Comparison of ENCODE assay signal across 7 mouse cellular contexts in the genomic region with DNA sequence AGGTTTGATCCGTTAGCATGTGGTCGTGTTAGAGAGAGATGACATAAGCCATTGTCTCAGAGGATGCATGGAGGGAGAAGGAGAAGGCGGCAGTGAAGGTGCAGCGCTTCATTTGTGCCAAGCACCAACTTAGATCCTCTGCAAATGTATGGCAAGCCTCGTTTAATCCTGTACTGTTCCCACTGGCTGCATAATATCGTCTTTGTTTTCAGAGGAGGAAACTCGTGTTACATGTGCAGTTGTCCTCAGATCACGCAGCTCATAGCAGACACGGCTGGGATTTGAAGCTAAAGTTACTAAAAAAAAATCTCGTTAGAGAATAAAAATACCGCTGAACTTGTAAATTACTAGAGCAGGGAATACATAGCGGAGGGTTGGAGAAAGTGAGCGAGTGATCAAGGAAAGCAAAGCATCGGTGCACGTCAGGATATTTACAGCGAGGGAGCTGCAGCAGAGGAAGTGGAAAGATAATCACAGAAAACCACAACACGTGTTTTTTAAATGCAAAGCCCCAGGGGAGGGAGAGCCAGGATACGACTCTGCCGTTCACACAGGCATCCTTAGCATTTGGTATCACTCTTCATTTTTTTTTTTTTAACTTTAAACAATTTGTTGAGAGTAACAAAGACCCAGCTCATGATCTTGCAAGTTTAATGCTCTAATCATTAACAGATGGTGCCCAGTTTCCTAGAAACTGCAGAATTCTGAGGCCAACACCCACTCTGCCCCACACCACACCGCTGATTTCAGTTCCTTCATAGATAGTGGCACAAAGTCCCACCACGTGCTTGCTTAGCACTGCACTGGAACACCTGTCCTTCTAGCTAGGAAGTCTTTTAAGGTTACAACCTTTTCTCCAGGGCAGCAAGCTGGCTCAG. TPM values are rescaled to one million over a fixed set of nuclear protein-coding genes. Genes with fewer than 3 reads are reported as not detected.
DNase-seq lines count a peak whose midpoint lies in the region; ATAC-seq and TF ChIP-seq lines count a peak whose summit lies in the region.

No protein-coding gene starts in this region.

- H3K4me2 ChIP-seq in forebrain, embryonic 14.5 days (ENCODE audit: low read length) = peak overlapping the region; percentile 18; the same call in 1 of the 2 replicates

- H3K4me3 ChIP-seq in forebrain, embryonic 14.5 days (ENCODE audit: low read depth, low read length) = no peak overlapping the region
- H3K4me3 ChIP-seq in thymus, adult 2 months (ENCODE audit: control insufficient read depth, insufficient read depth, low read length) = no peak overlapping the region

- no peak for TF ChIP-seq CTCF in thymus, adult 2 months (IDR thresholded peaks at IDR 0.05; ENCODE audit: borderline replicate concordance, control insufficient read depth, extremely low read depth, insufficient read depth, low read length, poor library complexity)

- peak; percentile 70 for DNase-seq in CD4-positive helper T cell, adult 2 months (ENCODE audit: low read depth, low spot score)
- peak; percentile 20 for DNase-seq in Muller cell, postnatal 12 days (ENCODE audit: inconsistent ontology term)
- peak; percentile 10 for DNase-seq in forebrain, embryonic 14.5 days (ENCODE audit: low spot score)
- peak; percentile 80 for DNase-seq in kidney, adult 9 months
- peak; percentile 32 for DNase-seq in thymus, adult 2 months
- DNase-seq in adrenal gland, postnatal 10 days = no peak

- H3K9me3 ChIP-seq in forebrain, embryonic 14.5 days (replicated peaks; ENCODE audit: control insufficient read depth, low read length) = no peaks in the 10 kb centered on the region

- ATAC-seq in forebrain, embryonic 14.5 days = no peak
- ATAC-seq in megakaryocyte progenitor cell, adult 5-6 weeks (replicated peaks; ENCODE audit: poor library complexity) = peak; percentile 88

- no peak overlapping the region for H3K9ac ChIP-seq in forebrain, embryonic 14.5 days (ENCODE audit: low read length)

- no peaks in the 10 kb centered on the region for H3K4me1 ChIP-seq in forebrain, embryonic 14.5 days (ENCODE audit: control insufficient read depth, insufficient read depth, low read length)
- peaks cover 10% of the 10 kb centered on the region for H3K4me1 ChIP-seq in thymus, adult 2 months (replicated peaks; ENCODE audit: control insufficient read depth, insufficient read depth, low read length)

- WGBS in forebrain, embryonic 14.5 days = 29% methylated on average over 21 of the region's 21 CpGs
- 4% methylated on average over 21 of the region's 21 CpGs for WGBS in thymus, adult 2 months

- H3K27me3 ChIP-seq in forebrain, embryonic 14.5 days (replicated peaks; ENCODE audit: control insufficient read depth, insufficient read depth, low read length) = no peaks in the 10 kb centered on the region
- no peaks in the 10 kb centered on the region for H3K27me3 ChIP-seq in thymus, adult 2 months (ENCODE audit: control insufficient read depth, insufficient read depth, low read length)

- TF ChIP-seq POLR2A in thymus, adult 2 months (IDR thresholded peaks at IDR 0.05; ENCODE audit: control insufficient read depth, extremely low read depth, insufficient read depth, low read length, poor library complexity) = no peak

- no peak overlapping the region for H3K27ac ChIP-seq in forebrain, embryonic 14.5 days (ENCODE audit: low read depth, low read length)
- H3K27ac ChIP-seq in thymus, adult 2 months (ENCODE audit: control insufficient read depth, insufficient read depth, low read length) = no peak overlapping the region

- H3K36me3 ChIP-seq in forebrain, embryonic 14.5 days (ENCODE audit: control insufficient read depth, insufficient read depth, low read length) = no peaks in the 10 kb centered on the region
- H3K36me3 ChIP-seq in thymus, adult 2 months (ENCODE audit: control insufficient read depth, insufficient read depth, low read length) = no peaks in the 10 kb centered on the region

RNA-seq across cellular contexts. Expression of a gene that starts 9.4 kb away (rescaled TPM):
- polyA plus RNA-seq in forebrain, embryonic 14.5 days (2014; fragmentation: Nextera tagmentation; extraction: Ambion mirVana) = 31.0 and 31.9 TPM in 2 replicates
- 79.3 and 81.3 TPM in 2 replicates for total RNA-seq in megakaryocyte progenitor cell, adult 5-6 weeks (2015)
- 50.9 and 61.7 TPM in 2 replicates for total RNA-seq in megakaryocyte progenitor cell, adult 5-6 weeks (2017)
- 21.9 and 22.7 TPM in 2 replicates for polyA plus RNA-seq in thymus, adult 2 months (2012; rRNA removed)
- total RNA-seq in adrenal gland, postnatal 10 days (2021) = 10 to 100 TPM; 17.7 to 25.7 TPM
